Mouse (Mus musculus) E14TG2a.4 (cell line): ENCODE measurements at regions not wholly inside any gene's neighbourhood (a gene's known extent, or its start where the extent isn't known, plus 50 kb on each side); places are given as distances from the start of the nearest gene placed in this dataset.

Source experiments
- H3K27me3 ChIP-seq: 2 replicates; pipeline ENCODE4 v1.6.1; 2014; ENCODE audit warnings: low read length, control low read depth; ENCODE audit not compliant: insufficient read depth
- H3K36me3 ChIP-seq: 2 replicates; pipeline ENCODE4 v1.6.1; 2014; ENCODE audit warnings: low read length, control low read depth; ENCODE audit not compliant: insufficient read depth
- H3K4me1 ChIP-seq: replicated peaks from 2 replicates; pipeline ENCODE4 v1.6.1; 2014; ENCODE audit warnings: low read depth, low read length, control low read depth
- H3K4me3 ChIP-seq: replicated peaks from 2 replicates; pipeline ENCODE4 v1.5.1; 2014; ENCODE audit warnings: mild to moderate bottlenecking, low read length
- H3K9me3 ChIP-seq: 2 replicates; pipeline ENCODE4 v1.6.1; 2014; ENCODE audit warnings: low read length, control low read depth
- CTCF ChIP-seq: conservative IDR thresholded peaks from 2 replicates; pipeline ENCODE4 v1.5.1; 2014; ENCODE audit warnings: low read length
- NANOG ChIP-seq: IDR thresholded peaks from 2 replicates; pipeline ENCODE4 v1.6.1; 2014; ENCODE audit warnings: borderline replicate concordance, low read length, mixed read lengths
- POU5F1 ChIP-seq: IDR thresholded peaks from 2 replicates; pipeline ENCODE4 v1.6.1; 2014; ENCODE audit warnings: low read length, borderline replicate concordance

GRCm38 (mm10) chr7:36076021-36076441 is 273.2 kb upstream of the Zfp507 start:
- no peaks in the 10 kb centered on the region for H3K9me3 ChIP-seq
- H3K27me3 ChIP-seq, result peaks cover 15% of the 10 kb centered on the region; the same call in 1 of the 2 replicates
- peaks cover 14% of the 10 kb centered on the region for H3K4me1 ChIP-seq
- no peaks in the 10 kb centered on the region for H3K36me3 ChIP-seq
- no peak for TF ChIP-seq CTCF
- no peak for TF ChIP-seq NANOG
- no peak for TF ChIP-seq POU5F1
- no peak overlapping the region for H3K4me3 ChIP-seq

GRCm38 (mm10) chr7:36071774-36072173 is 269.0 kb upstream of the Zfp507 start:
- H3K36me3 ChIP-seq, result no peaks in the 10 kb centered on the region
- no peak overlapping the region for H3K4me3 ChIP-seq
- peaks cover 15% of the 10 kb centered on the region; the same call in 1 of the 2 replicates for H3K27me3 ChIP-seq
- H3K4me1 ChIP-seq, result peaks cover 9% of the 10 kb centered on the region
- H3K9me3 ChIP-seq, result no peaks in the 10 kb centered on the region
- TF ChIP-seq NANOG (no peak), CTCF (peak; percentile 65)

- Histone ChIP-seq H3K27me3 (no peaks in the 10 kb centered on the region), H3K4me3 (no peak overlapping the region)
- TF ChIP-seq CTCF (no peak), NANOG (no peak), POU5F1 (no peak)
Observed at GRCm38 (mm10) chr7:36066725-36067124, 263.9 kb upstream of the Zfp507 start.

GRCm38 (mm10) chr7:36061679-36062078 is 258.9 kb upstream of the Zfp507 start:
- TF ChIP-seq CTCF, result no peak
- no peak for TF ChIP-seq POU5F1

More at GRCm38 (mm10) chr7:36066725-36067124, 263.9 kb upstream of the Zfp507 start:
- Histone ChIP-seq H3K4me1 (no peaks in the 10 kb centered on the region), H3K9me3 (no peaks in the 10 kb centered on the region), H3K36me3 (no peaks in the 10 kb centered on the region)

GRCm38 (mm10) chr7:36060426-36060825 is 257.6 kb upstream of the Zfp507 start:
- H3K4me1 ChIP-seq, result no peaks in the 10 kb centered on the region
- H3K27me3 ChIP-seq, result peaks cover 4% of the 10 kb centered on the region; the same call in 1 of the 2 replicates
- TF ChIP-seq POU5F1, result no peak
- TF ChIP-seq CTCF, result no peak
- no peak for TF ChIP-seq NANOG
- H3K4me3 ChIP-seq, result no peak overlapping the region
- no peaks in the 10 kb centered on the region for H3K9me3 ChIP-seq
- no peaks in the 10 kb centered on the region for H3K36me3 ChIP-seq

More at GRCm38 (mm10) chr7:36061679-36062078, 258.9 kb upstream of the Zfp507 start:
- Histone ChIP-seq H3K4me1 (no peaks in the 10 kb centered on the region), H3K9me3 (no peaks in the 10 kb centered on the region), H3K4me3 (no peak overlapping the region), H3K36me3 (no peaks in the 10 kb centered on the region), H3K27me3 (0 out of 2 replicates have a peak, but pooled peaks cover 2% of the 10 kb centered on the region)

GRCm38 (mm10) chr7:36046053-36046452 is 243.2 kb upstream of the Zfp507 start:
- peaks cover 5% of the 10 kb centered on the region; the same call in 1 of the 2 replicates for H3K27me3 ChIP-seq
- no peak overlapping the region for H3K4me3 ChIP-seq
- no peaks in the 10 kb centered on the region for H3K9me3 ChIP-seq
- H3K4me1 ChIP-seq, result peaks cover 6% of the 10 kb centered on the region; the same call in 1 of the 2 replicates
- no peak for TF ChIP-seq NANOG
- TF ChIP-seq POU5F1, result no peak
- no peak for TF ChIP-seq CTCF
- no peaks in the 10 kb centered on the region for H3K36me3 ChIP-seq

GRCm38 (mm10) chr7:36031881-36032280 is 229.1 kb upstream of the Zfp507 start:
- H3K36me3 ChIP-seq, result no peaks in the 10 kb centered on the region
- H3K27me3 ChIP-seq, result peaks cover 5% of the 10 kb centered on the region; the same call in 1 of the 2 replicates
- TF ChIP-seq CTCF, result no peak
- no peak for TF ChIP-seq NANOG
- no peaks in the 10 kb centered on the region for H3K9me3 ChIP-seq
- no peaks in the 10 kb centered on the region for H3K4me1 ChIP-seq
- no peak overlapping the region for H3K4me3 ChIP-seq

- no peaks in the 10 kb centered on the region for H3K4me1 ChIP-seq
- no peaks in the 10 kb centered on the region for H3K36me3 ChIP-seq
- peaks cover 5% of the 10 kb centered on the region; the same call in 1 of the 2 replicates for H3K27me3 ChIP-seq
- H3K4me3 ChIP-seq, result no peak overlapping the region
- H3K9me3 ChIP-seq, result no peaks in the 10 kb centered on the region
- TF ChIP-seq CTCF (no peak), POU5F1 (no peak), NANOG (no peak)
Observed at GRCm38 (mm10) chr7:36023015-36023414, 220.2 kb upstream of the Zfp507 start.

- Histone ChIP-seq H3K36me3 (no peaks in the 10 kb centered on the region), H3K27me3 (peaks cover 7% of the 10 kb centered on the region; the same call in 1 of the 2 replicates), H3K4me1 (no peaks in the 10 kb centered on the region), H3K9me3 (no peaks in the 10 kb centered on the region), H3K4me3 (no peak overlapping the region)
- TF ChIP-seq CTCF (no peak), NANOG (no peak), POU5F1 (no peak)
Observed at GRCm38 (mm10) chr7:36022489-36022888, 219.7 kb upstream of the Zfp507 start.
